Mouse (Mus musculus) neural tube, embryonic 14.5 days (tissue): ENCODE measurements at regions not wholly inside any gene's neighbourhood (a gene's known extent, or its start where the extent isn't known, plus 50 kb on each side); places are given as distances from the start of the nearest gene placed in this dataset.

Experiments
- ATAC-seq: fragments of 200-750 bp; cut with Nextera tagmentation; 2 replicates; pipeline ENCODE4 v1.8.0; 2017; ENCODE audit warnings: low read depth, mild to moderate bottlenecking, moderate TSS enrichment, moderate library complexity
- H3K27ac ChIP-seq: fragments of 300-500 bp; sonication (generic); 2 replicates; pipeline ENCODE4 v1.5.1; 2014; ENCODE audit warnings: low read depth, mild to moderate bottlenecking, control low read depth, low read length, moderate library complexity, mixed read lengths
- H3K27me3 ChIP-seq: fragments of 300-500 bp; sonication (generic); 2 replicates; pipeline ENCODE4 v1.6.1; 2014; ENCODE audit warnings: low read length; ENCODE audit not compliant: control insufficient read depth, insufficient read depth
- H3K36me3 ChIP-seq: fragments of 300-500 bp; sonication (generic); 2 replicates; pipeline ENCODE4 v1.6.1; 2014; ENCODE audit warnings: low read length, mixed read lengths; ENCODE audit not compliant: control insufficient read depth, insufficient read depth
- H3K4me1 ChIP-seq: fragments of 300-500 bp; sonication (generic); 2 replicates; pipeline ENCODE4 v1.6.1; 2014; ENCODE audit warnings: low read length; ENCODE audit not compliant: control insufficient read depth, insufficient read depth
- H3K4me2 ChIP-seq: fragments of 300-500 bp; sonication (generic); 2 replicates; pipeline ENCODE4 v1.6.1; 2014; ENCODE audit warnings: mild to moderate bottlenecking, low read depth, low read length, control low read depth
- H3K4me3 ChIP-seq: fragments of 300-500 bp; sonication (generic); 2 replicates; pipeline ENCODE4 v1.5.1; 2014; ENCODE audit warnings: low read depth, low read length, control low read depth, mixed read lengths
- H3K9ac ChIP-seq: fragments of 300-500 bp; sonication (generic); replicated peaks from 2 replicates; pipeline ENCODE4 v1.6.1; 2014; ENCODE audit warnings: low read depth, mild to moderate bottlenecking, control low read depth, low read length, mixed read lengths
- H3K9me3 ChIP-seq: fragments of 300-500 bp; sonication (generic); 2 replicates; pipeline ENCODE4 v1.6.1; 2016; ENCODE audit warnings: low read length; ENCODE audit not compliant: control insufficient read depth
- whole genome bisulfite sequencing: fragments of 180-500 bp; shearing (Covaris S2); extraction: QIAGEN DNeasy Blood & Tissue Kit; methylation state at CpG from one replicate; pipeline ENCODE4 v1.1.7; 2014; 5-methylcytosine and 5-hydroxymethylcytosine counted together

- no peaks in the 10 kb centered on the region for H3K9me3 ChIP-seq
- 13% methylated on average over 3 of the region's 3 CpGs for WGBS
- no peaks in the 10 kb centered on the region for H3K4me1 ChIP-seq
- H3K9ac ChIP-seq: no peak overlapping the region
- H3K27ac ChIP-seq: no peak overlapping the region
- no peak overlapping the region for H3K4me2 ChIP-seq
- no peaks in the 10 kb centered on the region for H3K27me3 ChIP-seq
- no peak overlapping the region for H3K4me3 ChIP-seq
- H3K36me3 ChIP-seq: no peaks in the 10 kb centered on the region
- no peak for ATAC-seq
Measured at GRCm38 (mm10) chr2:63503939-63504338, 319.9 kb upstream of the Kcnh7 start.

- no peak for ATAC-seq
- Histone ChIP-seq H3K9me3 (no peaks in the 10 kb centered on the region), H3K4me1 (no peaks in the 10 kb centered on the region), H3K9ac (no peak overlapping the region), H3K4me3 (no peak overlapping the region), H3K36me3 (no peaks in the 10 kb centered on the region), H3K27me3 (no peaks in the 10 kb centered on the region), H3K27ac (no peak overlapping the region), H3K4me2 (no peak overlapping the region)
- WGBS: 71% methylated on average over 5 of the region's 5 CpGs
Measured at GRCm38 (mm10) chr2:63476411-63476810, 292.3 kb upstream of the Kcnh7 start.

GRCm38 (mm10) chr2:63475255-63475654 is 291.2 kb upstream of the Kcnh7 start:
- Histone ChIP-seq H3K27me3 (no peaks in the 10 kb centered on the region), H3K9ac (no peak overlapping the region), H3K4me2 (no peak overlapping the region), H3K36me3 (no peaks in the 10 kb centered on the region), H3K4me1 (no peaks in the 10 kb centered on the region), H3K9me3 (no peaks in the 10 kb centered on the region), H3K4me3 (no peak overlapping the region), H3K27ac (no peak overlapping the region)
- ATAC-seq: no peak

GRCm38 (mm10) chr2:63473699-63474098 is 289.6 kb upstream of the Kcnh7 start:
- H3K9ac ChIP-seq: no peak overlapping the region

GRCm38 (mm10) chr2:63472248-63472647 is 288.2 kb upstream of the Kcnh7 start:
- H3K4me3 ChIP-seq: no peak overlapping the region
- 74% methylated on average over 2 of the region's 2 CpGs for WGBS
- H3K4me1 ChIP-seq: no peaks in the 10 kb centered on the region
- no peak; the same call in 1 of the 2 replicates for ATAC-seq
- no peak overlapping the region for H3K4me2 ChIP-seq
- no peak overlapping the region for H3K9ac ChIP-seq
- H3K9me3 ChIP-seq: no peaks in the 10 kb centered on the region
- no peak overlapping the region for H3K27ac ChIP-seq
- H3K36me3 ChIP-seq: no peaks in the 10 kb centered on the region
- H3K27me3 ChIP-seq: no peaks in the 10 kb centered on the region

More at GRCm38 (mm10) chr2:63473699-63474098, 289.6 kb upstream of the Kcnh7 start:
- WGBS: 28% methylated on average over 2 of the region's 2 CpGs
- Histone ChIP-seq H3K27me3 (no peaks in the 10 kb centered on the region), H3K36me3 (no peaks in the 10 kb centered on the region), H3K4me2 (no peak overlapping the region), H3K9me3 (no peaks in the 10 kb centered on the region), H3K4me3 (no peak overlapping the region), H3K27ac (no peak overlapping the region), H3K4me1 (no peaks in the 10 kb centered on the region)
- ATAC-seq: peak; percentile 86

GRCm38 (mm10) chr2:63459112-63459511 is 275.0 kb upstream of the Kcnh7 start:
- no peaks in the 10 kb centered on the region for H3K4me1 ChIP-seq
- no peak for ATAC-seq
- WGBS: 89% methylated on average over 2 of the region's 2 CpGs
- no peak overlapping the region for H3K4me3 ChIP-seq
- H3K27me3 ChIP-seq: no peaks in the 10 kb centered on the region
- no peak overlapping the region for H3K4me2 ChIP-seq
- H3K36me3 ChIP-seq: no peaks in the 10 kb centered on the region
- H3K9me3 ChIP-seq: no peaks in the 10 kb centered on the region
- no peak overlapping the region for H3K27ac ChIP-seq
- no peak overlapping the region for H3K9ac ChIP-seq

- no peaks in the 10 kb centered on the region for H3K36me3 ChIP-seq
- H3K27ac ChIP-seq: no peak overlapping the region
- H3K4me1 ChIP-seq: no peaks in the 10 kb centered on the region
- H3K4me2 ChIP-seq: no peak overlapping the region
- ATAC-seq: peak; percentile 86
- WGBS: 52% methylated on average over 10 of the region's 10 CpGs
- H3K9ac ChIP-seq: no peak overlapping the region
- no peak overlapping the region for H3K4me3 ChIP-seq
- no peaks in the 10 kb centered on the region for H3K27me3 ChIP-seq
- H3K9me3 ChIP-seq: no peaks in the 10 kb centered on the region
Measured at GRCm38 (mm10) chr2:63454263-63455011, 270.4 kb upstream of the Kcnh7 start.

- H3K9me3 ChIP-seq: no peaks in the 10 kb centered on the region
- no peak for ATAC-seq
- H3K4me1 ChIP-seq: no peaks in the 10 kb centered on the region
- no peak overlapping the region for H3K9ac ChIP-seq
- no peak overlapping the region for H3K4me2 ChIP-seq
- WGBS: 62% methylated on average over 1 of the region's 1 CpGs
- no peak overlapping the region for H3K27ac ChIP-seq
- H3K27me3 ChIP-seq: no peaks in the 10 kb centered on the region
- no peaks in the 10 kb centered on the region for H3K36me3 ChIP-seq
- no peak overlapping the region for H3K4me3 ChIP-seq
Measured at GRCm38 (mm10) chr2:63452891-63453290, 268.8 kb upstream of the Kcnh7 start.

- H3K9ac ChIP-seq: no peak overlapping the region
- peak; percentile 64; the same call in 1 of the 2 replicates for ATAC-seq
- 85% methylated on average over 1 of the region's 1 CpGs for WGBS
- no peaks in the 10 kb centered on the region for H3K27me3 ChIP-seq
- no peaks in the 10 kb centered on the region for H3K4me1 ChIP-seq
- no peaks in the 10 kb centered on the region for H3K9me3 ChIP-seq
- H3K4me2 ChIP-seq: no peak overlapping the region
- no peak overlapping the region for H3K4me3 ChIP-seq
- no peak overlapping the region for H3K27ac ChIP-seq
- no peaks in the 10 kb centered on the region for H3K36me3 ChIP-seq
Measured at GRCm38 (mm10) chr2:63452164-63452563, 268.1 kb upstream of the Kcnh7 start.
